Mouse (Mus musculus): ENCODE data around the gene Rho. TPM values are rescaled to one million over a fixed set of nuclear protein-coding genes. Genes with fewer than 3 reads are reported as not detected.

Gene Rho
- polyA plus RNA-seq, 2 experiments = 0.22 to 0.67 TPM

GRCm38 (mm10) chr6:115989032-115989431 is 57.5 kb downstream of the Rho start:
- Histone ChIP-seq H3K9ac (ENCODE audit: low read depth, low read length, severe bottlenecking) (no peak overlapping the region), H3K36me3 (ENCODE audit: control insufficient read depth, insufficient read depth, low read length) (no peaks in the 10 kb centered on the region), H3K4me3 (replicated peaks; ENCODE audit: low read length) (no peak overlapping the region), H3K27me3 (ENCODE audit: control insufficient read depth, insufficient read depth, low read length) (peaks cover 26% of the 10 kb centered on the region), H3K4me1 (ENCODE audit: control insufficient read depth, insufficient read depth, low read length) (peaks cover 34% of the 10 kb centered on the region), H3K27ac (replicated peaks; ENCODE audit: low read depth, low read length) (no peak overlapping the region), H3K9me3 (ENCODE audit: control insufficient read depth, low read length) (no peaks in the 10 kb centered on the region), H3K4me2 (replicated peaks; ENCODE audit: low read depth, low read length, severe bottlenecking) (no peak overlapping the region; the same call in 1 of the 2 replicates)
- no peak for DNase-seq (ENCODE audit: low spot score)
- no peak for ATAC-seq (ENCODE audit: low FRiP score, low read depth)
- TF ChIP-seq POLR2A (IDR thresholded peaks at IDR 0.05; ENCODE audit: borderline replicate concordance, extremely low read depth, insufficient read depth, insufficient read length) = no peak
- WGBS = 66% methylated on average over 5 of the region's 5 CpGs

- Histone ChIP-seq H3K27me3 (ENCODE audit: control insufficient read depth, insufficient read depth, low read length) (peaks cover 30% of the 10 kb centered on the region), H3K9ac (ENCODE audit: low read depth, low read length, severe bottlenecking) (no peak overlapping the region), H3K27ac (replicated peaks; ENCODE audit: low read depth, low read length) (no peak overlapping the region), H3K36me3 (ENCODE audit: control insufficient read depth, insufficient read depth, low read length) (no peaks in the 10 kb centered on the region), H3K4me2 (replicated peaks; ENCODE audit: low read depth, low read length, severe bottlenecking) (peak overlapping the region; percentile 16; the same call in 1 of the 2 replicates), H3K9me3 (ENCODE audit: control insufficient read depth, low read length) (no peaks in the 10 kb centered on the region), H3K4me1 (ENCODE audit: control insufficient read depth, insufficient read depth, low read length) (peaks cover 38% of the 10 kb centered on the region), H3K4me3 (replicated peaks; ENCODE audit: low read length) (0 out of 2 replicates have a peak overlapping the region, but pooled peaks have one; percentile 14)
- DNase-seq (ENCODE audit: low spot score) (no peak), ATAC-seq (ENCODE audit: low FRiP score, low read depth) (no peak)
- WGBS = 81% methylated on average over 4 of the region's 4 CpGs
- TF ChIP-seq POLR2A (IDR thresholded peaks at IDR 0.05; ENCODE audit: borderline replicate concordance, extremely low read depth, insufficient read depth, insufficient read length) = no peak
These were observed 58.1 kb downstream of the Rho start for GRCm38 (mm10) chr6:115989607-115990006.

Other genes with a start within 250 kb of the Rho start
- 7.0 and 8.0 TPM in 2 replicates for gene Tmem40, start 169.3 kb upstream of the Rho start, polyA plus RNA-seq (2012; rRNA removed)
- gene Tmem40, start 169.3 kb upstream of the Rho start, polyA plus RNA-seq (2014; fragmentation: Nextera tagmentation; extraction: Ambion mirVana) = 10.0 and 13.1 TPM in 2 replicates
- 57.7 and 78.8 TPM in 2 replicates for gene Cand2, start 157.2 kb upstream of the Rho start, polyA plus RNA-seq (2012; rRNA removed)
- 39.1 and 42.0 TPM in 2 replicates for gene Cand2, start 157.2 kb upstream of the Rho start, polyA plus RNA-seq (2014; fragmentation: Nextera tagmentation; extraction: Ambion mirVana)
- 2,190 and 2,685 TPM in 2 replicates for gene Rpl32, start 123.0 kb upstream of the Rho start, polyA plus RNA-seq (2012; rRNA removed)
- 2,459 and 2,604 TPM in 2 replicates for gene Rpl32, start 123.0 kb upstream of the Rho start, polyA plus RNA-seq (2014; fragmentation: Nextera tagmentation; extraction: Ambion mirVana)
- 0.58 and 0.70 TPM in 2 replicates for gene Efcab12, start 93.3 kb upstream of the Rho start, polyA plus RNA-seq (2012; rRNA removed)
- gene Efcab12, start 93.3 kb upstream of the Rho start, polyA plus RNA-seq (2014; fragmentation: Nextera tagmentation; extraction: Ambion mirVana) = 0.19 and 0.39 TPM in 2 replicates
- gene Mbd4, start 78.4 kb upstream of the Rho start, polyA plus RNA-seq (2012; rRNA removed) = 16.3 and 18.8 TPM in 2 replicates
- gene Mbd4, start 78.4 kb upstream of the Rho start, polyA plus RNA-seq (2014; fragmentation: Nextera tagmentation; extraction: Ambion mirVana) = 13.0 and 16.4 TPM in 2 replicates
- gene Ift122, start 78.3 kb upstream of the Rho start, polyA plus RNA-seq (2012; rRNA removed) = 21.2 and 23.9 TPM in 2 replicates
- gene Ift122, start 78.3 kb upstream of the Rho start, polyA plus RNA-seq (2014; fragmentation: Nextera tagmentation; extraction: Ambion mirVana) = 17.9 and 18.9 TPM in 2 replicates
- gene H1foo, start 13.2 kb downstream of the Rho start, polyA plus RNA-seq (2012; rRNA removed) = not detected in 2 replicates
- gene H1foo, start 13.2 kb downstream of the Rho start, polyA plus RNA-seq (2014; fragmentation: Nextera tagmentation; extraction: Ambion mirVana) = not detected in 2 replicates
- 61.9 and 74.1 TPM in 2 replicates for gene Plxnd1, start 63.3 kb downstream of the Rho start, polyA plus RNA-seq (2012; rRNA removed)
- 39.1 and 50.4 TPM in 2 replicates for gene Plxnd1, start 63.3 kb downstream of the Rho start, polyA plus RNA-seq (2014; fragmentation: Nextera tagmentation; extraction: Ambion mirVana)